Mouse (Mus musculus): ENCODE measurements around the gene Scn3b. TPM values are rescaled to one million over a fixed set of nuclear protein-coding genes. Genes with fewer than 3 reads are reported as not detected.

The Scn3b gene
- polyA plus RNA-seq, 1 experiment from 2014 or later = 1.5 TPM

Other genes starting within 250 kb of the Scn3b start
- gene Olfr981, start 247.8 kb upstream of the Scn3b start, polyA plus RNA-seq (2015; fragmentation: Nextera tagmentation; extraction: Ambion mirVana) = not detected in 2 replicates
- not detected in 2 replicates for gene Olfr982, start 195.4 kb upstream of the Scn3b start, polyA plus RNA-seq (2015; fragmentation: Nextera tagmentation; extraction: Ambion mirVana)
- gene Olfr983, start 175.6 kb upstream of the Scn3b start, polyA plus RNA-seq (2015; fragmentation: Nextera tagmentation; extraction: Ambion mirVana) = not detected in 2 replicates
- not detected in 2 replicates for gene Olfr984, start 155.0 kb upstream of the Scn3b start, polyA plus RNA-seq (2015; fragmentation: Nextera tagmentation; extraction: Ambion mirVana)
- gene Olfr985, start 139.0 kb upstream of the Scn3b start, polyA plus RNA-seq (2015; fragmentation: Nextera tagmentation; extraction: Ambion mirVana) = not detected in 2 replicates
- not detected in 2 replicates for gene Tmem225, start 121.1 kb upstream of the Scn3b start, polyA plus RNA-seq (2015; fragmentation: Nextera tagmentation; extraction: Ambion mirVana)
- not detected in 2 replicates for gene Olfr986, start 88.3 kb upstream of the Scn3b start, polyA plus RNA-seq (2015; fragmentation: Nextera tagmentation; extraction: Ambion mirVana)
- 2.8 and 4.1 TPM in 2 replicates for gene Zfp202, start 76.9 kb upstream of the Scn3b start, polyA plus RNA-seq (2015; fragmentation: Nextera tagmentation; extraction: Ambion mirVana)

Data from heart, embryonic 15.5 days (tissue).